ENCODE assay signal across 23 mouse cellular contexts in genomic region chr7:96907971-96908680, GRCm38 (mm10). TPM values are rescaled to one million over a fixed set of nuclear protein-coding genes. Genes with fewer than 3 reads are reported as not detected.
A peak's percentile ranks its signal among the peaks of the same experiment; 100 is the strongest.
DNase-seq lines count a peak whose midpoint lies in the region; ATAC-seq and TF ChIP-seq lines count a peak whose summit lies in the region.
"Had no signal": no experiment of that assay in that cellular context is flagged by ENCODE, and none has a peak within 500 bp of the region (broad histone marks: within the 10 kb centered on the region; RNA-seq: fewer than 3 reads in every experiment).

No protein-coding gene starts in this region.

- DNase-seq in embryo, embryonic 10 days (ENCODE audit: low spot score) = peak; percentile 40
- no peak for DNase-seq in embryo, embryonic 9.5 days (ENCODE audit: extremely low spot score)
- DNase-seq in limb, embryonic 10.5 days (ENCODE audit: low spot score) = no peak
- DNase-seq in brain, adult 2 months (ENCODE audit: low read depth, low spot score) = peak; percentile 43
- no peak for DNase-seq in forebrain, postnatal 0 days
- DNase-seq in ovary, postnatal 36 days (ENCODE audit: low spot score) = no peak
- DNase-seq in layer of hippocampus, adult 9-11 months = no peak
- DNase-seq: cerebellum, postnatal 10 days; gastrocnemius, postnatal 36 days; heart, postnatal 10 days; kidney, adult 9 months; liver; liver, postnatal 0 days; retina, postnatal 1 day; spleen, adult 18-20 months; thymus, postnatal 14 days had no signal

- H3K4me2 ChIP-seq in limb, embryonic 12.5 days = no peak overlapping the region
- no peak overlapping the region for H3K4me2 ChIP-seq in forebrain, postnatal 0 days (ENCODE audit: low read depth)
- H3K4me2 ChIP-seq: neural tube, embryonic 12.5 days; stomach, embryonic 15.5 days had no signal

- peaks cover 6% of the 10 kb centered on the region for H3K27me3 ChIP-seq in limb, embryonic 12.5 days
- no peaks in the 10 kb centered on the region for H3K27me3 ChIP-seq in limb, embryonic 10.5 days (ENCODE audit: low read depth, poor library complexity, severe bottlenecking)
- no peaks in the 10 kb centered on the region for H3K27me3 ChIP-seq in forebrain, postnatal 0 days (ENCODE audit: insufficient read depth, low read length)
- H3K27me3 ChIP-seq: neural tube, embryonic 12.5 days; stomach, embryonic 15.5 days had no signal

- peaks cover 50% of the 10 kb centered on the region for H3K4me1 ChIP-seq in limb, embryonic 12.5 days (replicated peaks)
- H3K4me1 ChIP-seq in limb, embryonic 10.5 days = peaks cover 65% of the 10 kb centered on the region
- no peaks in the 10 kb centered on the region for H3K4me1 ChIP-seq in forebrain, postnatal 0 days (ENCODE audit: insufficient read depth)
- H3K4me1 ChIP-seq: heart, embryonic 10.5 days; stomach, embryonic 15.5 days had no signal

- no peaks in the 10 kb centered on the region for H3K9me3 ChIP-seq in limb, embryonic 12.5 days
- H3K9me3 ChIP-seq in limb, embryonic 10.5 days (replicated peaks) = no peaks in the 10 kb centered on the region
- H3K9me3 ChIP-seq in forebrain, postnatal 0 days (ENCODE audit: low read length) = no peaks in the 10 kb centered on the region
- H3K9me3 ChIP-seq: G1E; heart, embryonic 10.5 days; neural tube, embryonic 12.5 days; stomach, embryonic 15.5 days had no signal

- WGBS in limb, embryonic 12.5 days = 68% methylated on average over 16 of the region's 16 CpGs
- WGBS in limb, embryonic 10.5 days = 80% methylated on average over 16 of the region's 16 CpGs
- WGBS in forebrain, postnatal 0 days = 62% methylated on average over 16 of the region's 16 CpGs

- H3K27ac ChIP-seq in limb, embryonic 12.5 days = 0 out of 2 replicates have a peak overlapping the region, but pooled peaks have one; percentile 18
- no peak overlapping the region for H3K27ac ChIP-seq in limb, embryonic 10.5 days
- 0 out of 2 replicates have a peak overlapping the region, but pooled peaks have one; percentile 4 for H3K27ac ChIP-seq in forebrain, postnatal 0 days (ENCODE audit: low read depth, low read length)
- H3K27ac ChIP-seq: heart, embryonic 10.5 days; neural tube, embryonic 12.5 days; stomach, embryonic 15.5 days had no signal

- H3K4me3 ChIP-seq in limb, embryonic 12.5 days (replicated peaks) = no peak overlapping the region
- no peak overlapping the region for H3K4me3 ChIP-seq in limb, embryonic 10.5 days
- no peak overlapping the region for H3K4me3 ChIP-seq in forebrain, postnatal 0 days (ENCODE audit: low read depth, low read length)
- H3K4me3 ChIP-seq: heart, embryonic 10.5 days; neural tube, embryonic 12.5 days; stomach, embryonic 15.5 days had no signal

- no peak overlapping the region for H3K9ac ChIP-seq in limb, embryonic 12.5 days (replicated peaks)
- H3K9ac ChIP-seq in forebrain, postnatal 0 days = no peak overlapping the region
- H3K9ac ChIP-seq: liver, postnatal 0 days; neural tube, embryonic 12.5 days; stomach, embryonic 15.5 days had no signal

- no peak for TF ChIP-seq CTCF in forebrain, postnatal 0 days (IDR thresholded peaks at IDR 0.05; ENCODE audit: low read depth)

- ATAC-seq in limb, embryonic 12.5 days (ENCODE audit: insufficient number of reproducible peaks, insufficient read depth, low FRiP score, low TSS enrichment, low read depth) = no peak
- ATAC-seq in forebrain, postnatal 0 days = no peak
- ATAC-seq: CD4-positive, CD25-positive, alpha-beta regulatory T cell, adult 4 months; inflammation-experienced regulatory T-cells, adult 6 months; liver, postnatal 0 days had no signal

- H3K36me3 ChIP-seq in limb, embryonic 12.5 days = peaks cover 39% of the 10 kb centered on the region
- H3K36me3 ChIP-seq in limb, embryonic 10.5 days = peaks cover 31% of the 10 kb centered on the region
- H3K36me3 ChIP-seq in forebrain, postnatal 0 days (ENCODE audit: insufficient read depth) = peaks cover 11% of the 10 kb centered on the region
- H3K36me3 ChIP-seq: G1E; stomach, embryonic 15.5 days had no signal

RNA-seq across cellular contexts. Expression of gene Nars2, which starts 43.2 kb away (rescaled TPM):
- polyA plus RNA-seq in limb, embryonic 12.5 days (2016; fragmentation: Nextera tagmentation; extraction: Ambion mirVana) = 22.4 and 24.1 TPM in 2 replicates
- 23.7 and 23.8 TPM in 2 replicates for polyA plus RNA-seq in limb, embryonic 10.5 days (2016; fragmentation: Nextera tagmentation; extraction: Ambion mirVana)
- total RNA-seq in forebrain, postnatal 0 days (2014; rRNA removed) = 15.7 and 17.2 TPM in 2 replicates
- polyA plus RNA-seq in forebrain, postnatal 0 days (2015; fragmentation: Nextera tagmentation; extraction: Ambion mirVana) = 14.8 and 18.2 TPM in 2 replicates

Comparison
In these comparisons a context has a peak if more than half of its experiments do, and no peak if none do; other contexts are left out.
1. DNase-seq: peak in embryo, embryonic 10 days (single experiment) and brain, adult 2 months (single experiment); none in embryo, embryonic 9.5 days (single experiment), limb, embryonic 10.5 days (single experiment), forebrain, postnatal 0 days (single experiment), ovary, postnatal 36 days (single experiment) and layer of hippocampus, adult 9-11 months (single experiment).